Mouse (Mus musculus) right cerebral cortex, postnatal 10 days (tissue): ENCODE data around the gene Lcor.

Experiments used
- DNase-seq, 2 experiments: peaks; one replicate each; pipeline ENCODE4 v3.0.0; 2021; ENCODE audit warnings: low spot score in 2 of 2

Lcor gene

DNA sequence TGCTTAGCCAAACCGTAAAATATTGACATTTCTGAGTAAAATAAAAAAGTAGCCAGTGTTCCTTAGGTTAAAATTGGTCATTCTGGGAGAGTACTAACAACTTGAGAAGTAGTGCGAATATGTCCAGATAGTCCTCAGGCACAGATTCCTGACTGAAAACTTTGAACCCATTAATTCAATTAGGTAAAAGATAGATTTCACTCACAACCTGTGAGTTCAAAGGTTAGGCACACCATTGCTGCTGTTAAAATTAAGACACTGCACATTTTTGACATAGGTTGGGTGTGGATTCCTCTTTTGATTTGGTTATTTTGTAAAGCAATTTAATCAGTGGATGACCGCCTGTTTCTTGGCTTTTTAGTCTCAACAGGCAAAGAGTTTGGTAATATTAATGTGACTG lies 78.4 kb downstream of the Lcor start:
- peak in 1 of 2 experiments; percentile 1 for DNase-seq

DNA sequence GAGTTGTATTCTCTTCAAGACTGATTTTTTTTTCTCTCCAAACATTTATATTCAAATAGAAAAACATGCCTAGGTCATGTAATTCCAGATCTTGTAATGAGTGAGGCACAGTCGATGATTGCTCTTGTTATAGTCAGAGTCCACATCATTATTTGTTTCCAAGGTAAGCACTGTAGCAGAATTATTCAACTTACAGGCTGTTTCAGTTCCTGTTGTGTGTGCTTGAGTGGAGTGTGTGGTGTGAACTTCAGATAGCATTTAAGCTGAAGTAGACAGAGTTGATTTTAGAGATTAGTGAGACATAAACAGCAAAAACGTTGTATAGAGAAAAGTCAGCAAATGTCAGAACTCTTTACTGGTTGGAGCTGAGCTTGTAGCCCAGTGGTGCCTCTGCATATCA lies 86.4 kb downstream of the Lcor start:
- no peak for DNase-seq

DNA sequence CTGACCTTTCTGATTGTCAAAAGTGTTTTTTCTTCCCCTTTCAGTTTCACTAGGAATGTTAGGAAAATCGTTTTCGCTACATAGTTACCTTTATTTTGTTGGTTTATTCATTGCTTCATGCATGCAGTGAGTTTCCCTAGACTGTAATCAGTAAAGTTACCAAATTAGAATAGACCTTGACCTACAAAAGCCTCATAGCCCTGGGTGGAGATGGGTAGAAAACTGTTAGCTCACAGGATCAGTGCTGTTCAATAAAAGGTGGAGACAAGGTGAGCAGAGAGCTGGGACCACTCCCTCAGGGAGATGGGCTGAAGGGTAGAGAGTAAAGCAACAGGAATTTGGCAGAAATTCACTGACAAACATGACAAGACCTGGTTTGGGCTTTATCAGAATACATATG lies 91.3 kb downstream of the Lcor start:
- no peak for DNase-seq

DNA sequence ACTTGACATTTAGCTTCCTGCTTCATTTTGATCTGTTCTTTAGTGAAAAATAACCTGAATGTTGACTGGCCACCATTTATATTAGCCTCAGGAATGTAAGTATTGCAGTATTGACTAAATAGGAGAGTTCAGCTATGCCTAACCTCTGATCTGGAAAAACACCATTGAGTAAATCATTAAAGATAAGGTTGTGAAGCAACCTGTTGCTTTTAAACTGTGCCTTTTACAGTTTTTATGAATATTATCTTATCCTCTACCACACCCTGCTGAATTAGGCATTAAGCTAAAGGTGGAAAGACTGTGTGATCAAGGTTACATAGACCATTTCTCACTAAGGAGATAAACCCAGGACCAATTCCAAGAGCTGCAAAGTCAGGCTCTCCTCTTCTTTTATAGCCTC lies 95.1 kb downstream of the Lcor start:
- no peak for DNase-seq

DNA sequence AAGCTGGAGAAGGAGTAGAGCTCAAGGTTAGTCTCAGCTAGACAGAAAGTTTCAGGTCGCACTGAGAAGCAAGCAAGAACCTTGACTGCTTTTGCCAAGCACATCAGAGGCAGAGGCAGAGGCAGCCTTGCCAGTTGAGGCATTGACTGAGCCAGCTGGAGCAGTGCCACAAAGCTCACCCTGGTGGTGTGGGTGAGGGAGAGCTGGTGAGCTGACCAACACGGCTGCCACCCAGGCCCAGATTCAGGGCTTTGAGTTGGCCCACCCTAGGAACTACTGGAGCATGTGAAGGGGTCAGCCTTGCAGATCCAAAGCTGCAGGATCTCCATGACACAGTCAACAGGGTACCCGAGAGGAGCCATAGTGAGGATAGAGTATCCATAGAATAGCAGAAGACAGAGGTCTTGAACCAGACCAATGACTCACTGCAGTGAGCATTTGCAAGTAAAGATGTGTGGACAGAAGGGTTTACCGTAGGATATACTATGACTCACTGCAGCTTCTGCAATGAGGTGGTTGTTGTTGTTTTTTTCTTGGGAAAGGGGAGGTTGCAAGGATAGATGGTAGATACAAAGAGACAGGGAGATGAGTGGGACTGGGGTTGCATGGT lies 97.0 kb downstream of the Lcor start:
- DNase-seq, result peak; percentile 40 to 62

DNA sequence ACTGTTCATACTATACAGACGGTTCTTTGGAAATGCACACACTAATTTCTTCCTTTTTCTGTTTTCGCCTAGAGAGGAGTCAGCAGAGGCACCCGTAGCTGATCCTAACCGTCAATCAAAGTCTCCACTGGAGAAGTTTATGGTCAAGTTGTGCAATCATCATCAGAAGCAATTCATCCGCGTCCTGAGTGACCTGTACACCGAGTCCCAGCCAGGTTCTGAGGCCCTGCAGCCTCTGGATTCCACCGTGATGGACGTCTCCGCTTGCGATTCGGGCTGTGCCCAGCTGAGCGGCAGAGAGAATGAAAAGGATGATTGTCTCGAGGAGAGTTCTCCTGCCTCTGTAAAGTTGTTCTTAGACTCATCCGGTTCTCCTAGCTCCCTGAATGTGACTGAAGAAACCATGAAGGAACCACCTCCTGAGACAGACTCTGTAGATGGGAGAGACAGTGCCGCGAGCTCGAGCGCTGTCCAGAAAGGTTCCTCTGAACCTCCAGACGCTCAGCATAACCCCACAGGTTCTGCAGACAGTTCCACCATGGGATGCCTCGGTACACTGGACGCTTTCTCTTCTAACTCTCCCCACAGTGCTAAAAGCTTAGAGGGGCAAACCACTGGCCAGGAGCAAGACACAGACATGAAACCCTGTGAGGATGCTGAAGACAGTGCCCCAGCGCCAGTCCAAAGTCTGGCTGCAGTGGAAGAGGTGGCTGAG lies 99.4 kb downstream of the Lcor start, which contains the start of gene Gm340:
Gene Gm340 (plus strand): TSS at position 665 of the 715 bp plus-strand sequence.
- DNase-seq, result no peak

DNA sequence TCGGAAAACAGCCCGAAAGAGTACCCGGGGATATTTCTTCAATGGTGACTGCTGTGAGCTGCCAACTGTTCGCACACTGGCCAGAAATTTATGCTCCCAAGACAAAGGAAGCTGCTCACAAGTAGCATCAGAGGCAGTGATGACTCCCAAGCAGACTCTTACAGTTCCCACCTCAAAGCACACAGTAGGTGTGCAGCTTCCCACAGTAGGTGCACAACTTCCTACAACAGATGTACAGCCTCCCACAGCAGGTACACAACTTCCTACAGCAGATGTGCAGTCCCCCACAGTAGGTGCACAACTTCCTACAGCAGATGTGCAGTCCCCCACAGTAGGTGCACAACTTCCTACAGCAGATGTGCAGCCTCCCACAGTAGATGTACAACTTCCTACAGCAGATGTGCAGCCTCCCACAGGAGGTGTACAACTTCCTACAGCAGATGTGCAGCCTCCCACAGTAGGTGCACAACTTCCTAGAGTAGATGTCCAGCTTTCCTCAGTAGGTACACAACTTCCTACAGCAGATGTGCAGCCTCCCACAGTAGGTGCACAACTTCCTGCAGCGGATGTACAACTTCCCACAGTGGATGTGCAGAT lies 100.6 kb downstream of the Lcor start:
- DNase-seq, result no peak

DNA sequence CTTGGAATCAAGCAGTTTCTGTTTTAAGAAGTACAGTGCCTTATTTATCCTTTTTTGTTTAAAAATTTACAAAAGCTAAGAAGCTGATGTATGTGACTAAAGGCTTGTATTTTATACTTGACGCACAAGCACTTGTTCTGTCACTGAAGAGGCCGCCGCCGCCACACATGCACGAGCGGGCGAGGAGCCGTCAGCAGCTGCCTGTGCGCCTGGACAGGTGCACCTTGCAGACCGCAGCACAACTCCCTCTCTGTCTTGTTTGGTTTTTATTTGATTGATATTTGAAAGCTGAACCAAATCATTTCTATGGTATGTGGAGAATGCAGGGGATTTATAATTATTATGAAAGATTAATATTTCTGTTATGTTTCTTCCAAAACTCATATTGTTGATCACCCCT lies 104.3 kb downstream of the Lcor start:
- no peak for DNase-seq

DNA sequence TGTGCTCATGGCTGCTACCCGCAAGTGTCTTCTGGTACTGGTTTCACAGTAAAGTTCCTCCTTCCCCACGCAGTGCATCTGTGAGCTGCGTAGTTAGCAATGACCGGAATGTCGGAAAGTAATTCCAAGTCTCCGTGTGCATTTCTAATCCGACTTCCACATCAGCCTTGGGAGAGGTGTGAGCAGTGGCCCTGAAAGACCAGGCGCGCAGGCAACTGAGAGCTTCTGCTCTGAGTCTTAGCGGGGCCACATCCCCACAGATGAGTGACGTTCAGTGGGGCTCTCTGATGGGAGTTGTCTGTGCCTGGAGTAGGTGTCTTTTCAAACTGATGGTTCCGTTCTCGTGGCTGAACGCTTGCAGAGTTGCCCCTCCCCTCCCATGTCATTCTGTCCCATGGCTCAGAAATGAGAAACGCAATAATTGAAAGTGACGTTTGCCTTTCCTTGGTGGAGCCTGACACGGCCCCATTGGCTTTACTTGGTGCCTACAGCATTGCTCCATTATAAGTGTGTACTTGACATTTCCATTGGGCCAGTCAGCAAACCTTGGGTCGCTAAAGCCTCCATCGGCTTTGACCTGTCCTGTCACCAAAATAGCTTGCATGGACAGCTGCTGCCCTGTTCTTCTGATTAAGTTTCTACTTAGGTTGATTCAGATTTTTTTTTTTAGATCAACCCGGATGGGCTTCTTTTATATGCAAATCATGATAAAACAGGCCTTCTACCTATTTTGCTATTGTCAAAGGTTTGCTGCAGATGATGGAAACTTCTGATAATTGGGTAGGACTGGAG lies 105.2 kb downstream of the Lcor start:
- peak in 1 of 2 experiments; percentile 18 for DNase-seq

DNA sequence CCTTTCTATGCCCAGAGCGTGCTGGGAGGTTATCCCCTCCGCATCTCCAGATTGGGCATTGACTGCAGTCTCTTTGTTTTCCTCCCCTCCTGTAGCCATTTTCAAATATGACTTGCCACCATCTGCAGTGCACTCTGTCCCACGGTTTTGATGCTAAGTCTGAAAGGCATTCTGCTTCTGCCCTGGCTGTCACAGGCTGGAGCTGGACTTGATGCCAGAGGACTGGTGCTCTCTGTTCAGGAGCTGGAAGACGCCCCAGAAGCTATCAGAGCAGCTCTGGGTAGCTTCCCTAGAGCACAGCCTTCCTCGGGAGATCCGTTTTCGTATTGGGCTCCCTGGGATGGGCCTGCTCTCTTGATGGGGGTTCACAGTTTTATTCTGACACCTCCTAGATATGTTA lies 106.6 kb downstream of the Lcor start:
- peak in 1 of 2 experiments; percentile 21 for DNase-seq

DNA sequence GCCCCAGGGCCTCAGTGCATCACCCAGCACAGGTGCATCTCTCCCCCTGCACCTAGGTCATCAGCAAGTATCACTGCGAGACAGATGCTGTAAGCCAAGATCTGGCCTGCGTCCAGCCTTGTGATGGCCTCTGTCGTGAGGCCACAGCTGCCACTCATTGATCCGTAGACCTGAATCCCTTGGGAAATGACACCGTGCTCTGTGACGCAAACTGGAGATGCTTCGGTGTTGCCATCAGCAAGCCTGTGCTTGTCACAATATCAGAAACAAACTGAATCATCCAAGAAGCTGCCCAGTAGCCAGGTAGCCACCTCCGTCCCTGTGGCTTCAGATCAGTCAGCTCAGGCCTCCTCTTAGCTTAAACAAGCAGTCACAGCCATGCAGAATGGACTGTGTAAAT lies 107.2 kb downstream of the Lcor start:
- peak in 1 of 2 experiments; percentile 17 for DNase-seq

DNA sequence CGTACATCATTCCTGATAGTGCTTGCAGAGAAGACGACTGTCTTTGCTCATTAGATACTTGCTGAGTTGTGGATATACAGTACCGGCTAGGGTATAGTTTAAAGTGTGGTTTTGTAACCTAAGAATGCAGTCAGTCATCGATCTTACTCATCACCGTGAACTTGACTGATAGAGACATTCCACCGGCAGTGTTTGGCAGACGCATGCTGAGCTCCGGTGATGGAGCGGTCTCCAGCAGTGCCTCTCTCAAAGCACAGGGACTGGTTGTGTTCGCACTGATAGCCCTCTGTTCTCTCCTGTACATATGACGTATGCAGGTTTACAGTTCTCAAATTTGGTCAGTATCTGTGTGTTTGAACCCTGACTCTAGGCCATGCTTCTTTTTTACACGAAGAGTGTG lies 109.4 kb downstream of the Lcor start:
- DNase-seq, result no peak

DNA sequence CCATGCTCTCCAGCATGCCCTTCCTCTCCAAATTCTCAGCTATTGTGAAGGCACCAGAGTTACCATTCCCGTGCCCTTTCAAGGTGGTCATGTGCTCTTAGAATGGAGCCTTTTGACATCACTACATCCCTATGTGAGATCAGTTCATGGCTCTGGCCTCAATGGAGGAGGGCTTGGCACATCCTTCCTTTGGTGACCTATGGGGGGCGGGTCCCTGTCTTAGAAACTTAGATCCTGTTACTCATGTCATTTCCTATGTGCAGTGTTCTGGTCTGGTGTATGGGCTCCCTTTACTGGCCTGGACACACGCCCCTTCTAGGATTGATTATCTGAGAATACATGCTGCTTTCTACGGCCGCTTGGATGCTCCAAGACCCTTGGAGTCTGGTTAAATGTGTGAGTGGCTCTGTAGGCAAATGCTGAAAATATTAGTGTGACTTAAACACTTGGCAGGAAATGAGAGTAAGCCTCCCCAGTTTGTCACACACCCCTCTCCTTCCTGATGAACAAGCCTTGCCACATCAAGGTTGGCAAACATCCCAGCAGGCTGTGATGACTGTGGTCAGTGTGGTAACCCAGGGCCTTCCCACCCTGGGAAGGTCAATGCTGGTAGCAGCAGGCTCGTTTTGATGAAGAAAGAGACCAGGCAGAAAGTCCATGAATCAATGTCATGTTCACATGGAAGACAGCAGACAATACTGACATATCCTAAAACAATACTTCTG lies 114.9 kb downstream of the Lcor start:
- no peak for DNase-seq

DNA sequence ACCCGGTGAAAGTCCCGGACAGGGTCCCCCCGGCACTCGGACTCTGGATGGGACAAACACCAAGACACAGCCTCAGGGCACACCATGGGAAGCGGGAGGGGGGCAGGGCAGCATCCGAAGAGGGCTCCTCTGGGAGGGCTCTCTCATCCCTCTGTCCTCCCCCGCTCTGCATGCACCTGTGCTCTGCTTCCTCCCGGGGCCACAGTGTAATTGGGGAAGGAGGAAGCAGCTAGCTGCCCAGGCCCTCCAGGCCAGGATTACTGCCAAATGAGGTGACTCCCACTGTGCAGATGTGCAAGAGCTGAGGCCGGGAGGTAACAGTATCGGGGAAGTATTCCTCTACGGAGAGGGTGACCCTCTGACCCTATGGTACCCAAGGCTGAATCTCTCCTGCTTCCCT lies 118.2 kb downstream of the Lcor start:
- DNase-seq, result no peak

DNA sequence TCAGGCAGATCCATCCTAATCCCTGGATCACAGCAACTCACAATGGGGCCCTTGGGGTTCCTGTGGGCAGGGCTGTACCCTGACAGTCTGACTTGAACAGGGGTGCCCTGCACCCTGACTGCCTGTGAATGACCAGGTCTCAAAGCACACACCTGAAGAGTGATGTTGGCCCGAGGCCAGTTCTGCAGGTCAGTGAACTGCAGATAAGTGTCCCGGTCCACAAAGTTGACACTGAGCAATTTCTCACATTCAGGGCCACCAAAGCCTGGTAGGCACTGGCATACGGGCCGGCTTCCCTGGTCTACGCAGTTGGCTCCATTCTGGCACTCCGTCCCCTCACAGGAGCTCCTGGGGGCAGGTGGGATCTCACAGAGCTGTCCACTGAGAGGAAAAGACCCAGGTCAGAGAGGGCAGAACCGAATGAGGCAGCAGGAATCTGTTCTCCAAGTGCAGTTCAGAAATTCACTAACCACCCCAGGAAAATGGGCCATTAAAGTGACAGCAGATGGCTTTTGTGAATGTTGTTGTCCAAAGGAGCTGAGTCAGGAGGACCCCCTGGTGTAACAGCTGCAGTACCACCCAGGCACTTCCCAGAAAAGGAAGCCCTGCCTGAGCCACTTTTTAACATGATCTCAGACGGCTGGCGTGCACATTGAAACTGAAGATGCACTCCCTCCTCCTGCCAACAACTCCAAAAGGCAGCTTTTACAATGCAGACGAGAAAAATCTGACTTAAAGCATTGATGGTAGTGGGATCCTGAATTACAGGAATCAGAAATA lies 124.0 kb downstream of the Lcor start:
- DNase-seq, result peak in 1 of 2 experiments; percentile 61

DNA sequence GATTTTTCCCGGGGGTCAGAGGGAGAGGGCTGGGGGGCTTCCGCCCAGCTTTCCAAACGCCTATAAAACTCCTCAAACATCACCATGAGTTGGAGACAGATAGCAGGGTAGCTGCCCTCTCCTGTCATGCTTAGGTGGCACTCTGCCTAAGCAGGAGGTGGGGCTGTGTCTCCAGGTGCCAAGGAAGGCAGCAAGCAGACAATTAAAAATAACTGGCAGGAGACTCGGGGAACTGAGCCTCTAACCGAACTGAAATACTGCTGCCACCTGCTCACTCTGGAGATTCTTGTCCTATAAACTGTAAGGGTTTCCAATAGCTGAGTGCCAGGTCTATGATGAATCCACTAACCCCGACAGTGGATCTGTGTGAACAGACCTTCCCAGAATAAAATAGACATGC lies 129.2 kb downstream of the Lcor start:
- no peak for DNase-seq
